15 mouse cellular contexts compared by ENCODE assay signal in genomic region chr12:86916796-86917573, GRCm38 (mm10). TPM values are rescaled to one million over a fixed set of nuclear protein-coding genes. Genes with fewer than 3 reads are reported as not detected.
DNase-seq lines count a peak whose midpoint lies in the region; ATAC-seq and TF ChIP-seq lines count a peak whose summit lies in the region.
"Had no signal": no experiment of that assay in that cellular context is flagged by ENCODE, and none has a peak within 500 bp of the region (broad histone marks: within the 10 kb centered on the region; RNA-seq: fewer than 3 reads in every experiment).

No protein-coding gene starts in this region.

- peaks cover 91% of the 10 kb centered on the region for H3K4me1 ChIP-seq in E14TG2a.4 (replicated peaks; ENCODE audit: low read depth, low read length)
- H3K4me1 ChIP-seq in ES-Bruce4 (ENCODE audit: control insufficient read depth, insufficient read depth, low read length), result peaks cover 18% of the 10 kb centered on the region
- H3K4me1 ChIP-seq in forebrain, embryonic 16.5 days (replicated peaks; ENCODE audit: control insufficient read depth, insufficient read depth, low read length), result peaks cover 32% of the 10 kb centered on the region
- peaks cover 37% of the 10 kb centered on the region for H3K4me1 ChIP-seq in midbrain, embryonic 14.5 days (ENCODE audit: control insufficient read depth, insufficient read depth, low read length)

- H3K4me3 ChIP-seq in E14TG2a.4 (replicated peaks; ENCODE audit: low read length) (peak overlapping the region; percentile 60), ES-Bruce4 (ENCODE audit: low read depth, low read length) (peak overlapping the region; percentile 8; the same call in 1 of the 2 replicates)
- H3K4me3 ChIP-seq in forebrain, embryonic 16.5 days (replicated peaks; ENCODE audit: low read length), result no peak overlapping the region
- H3K4me3 ChIP-seq in midbrain, embryonic 14.5 days (replicated peaks; ENCODE audit: low read depth, low read length), result no peak overlapping the region
- H3K4me3 ChIP-seq: liver, embryonic 13.5 days; neural tube, embryonic 12.5 days had no signal

- 85% methylated on average over 7 of the region's 7 CpGs for WGBS in forebrain, embryonic 16.5 days
- 83% methylated on average over 7 of the region's 7 CpGs for WGBS in midbrain, embryonic 14.5 days

- no peak for TF ChIP-seq POLR2A in ES-Bruce4 (IDR thresholded peaks at IDR 0.05; ENCODE audit: insufficient read depth, low read length)

- H3K9me3 ChIP-seq in E14TG2a.4 (ENCODE audit: low read length) (no peaks in the 10 kb centered on the region), ES-Bruce4 (replicated peaks; ENCODE audit: control insufficient read depth, insufficient read depth, low read length, poor library complexity, severe bottlenecking) (no peaks in the 10 kb centered on the region)
- H3K9me3 ChIP-seq in forebrain, embryonic 16.5 days (ENCODE audit: control insufficient read depth, low read length), result no peaks in the 10 kb centered on the region
- H3K9me3 ChIP-seq in midbrain, embryonic 14.5 days (ENCODE audit: control insufficient read depth, low read length), result no peaks in the 10 kb centered on the region
- H3K9me3 ChIP-seq: liver, embryonic 13.5 days; neural tube, embryonic 12.5 days had no signal

- DNase-seq in midbrain, embryonic 14.5 days, result no peak
- no peak for DNase-seq in B cell, adult 2 months
- no peak for DNase-seq in frontal cortex, adult 2 months (ENCODE audit: extremely low spot score in 1 of 2, low spot score in 1 of 2)
- DNase-seq: adrenal gland, postnatal 14 days; kidney, postnatal 10 days; left cerebral cortex, postnatal 4 days; liver, embryonic 13.5 days; lung, postnatal 10 days had no signal

- no peak for ATAC-seq in forebrain, embryonic 16.5 days
- ATAC-seq in midbrain, embryonic 14.5 days (ENCODE audit: low FRiP score, low TSS enrichment), result no peak
- no peak for ATAC-seq in frontal cortex, adult (ENCODE audit: low TSS enrichment)
- ATAC-seq: intestine, embryonic 16.5 days had no signal

- H3K36me3 ChIP-seq in E14TG2a.4 (ENCODE audit: insufficient read depth, low read length) (no peaks in the 10 kb centered on the region), ES-Bruce4 (ENCODE audit: control insufficient read depth, insufficient read depth, low read length, poor library complexity, severe bottlenecking) (no peaks in the 10 kb centered on the region)
- H3K36me3 ChIP-seq in forebrain, embryonic 16.5 days (ENCODE audit: control insufficient read depth, insufficient read depth), result no peaks in the 10 kb centered on the region
- no peaks in the 10 kb centered on the region for H3K36me3 ChIP-seq in midbrain, embryonic 14.5 days (ENCODE audit: control insufficient read depth, insufficient read depth, low read length)
- H3K36me3 ChIP-seq: liver, embryonic 13.5 days; neural tube, embryonic 12.5 days had no signal

- TF ChIP-seq EP300 in ES-Bruce4 (IDR thresholded peaks at IDR 0.05; ENCODE audit: insufficient read depth, low read depth, low read length), result peak; percentile 86

- H3K9ac ChIP-seq in ES-Bruce4 (ENCODE audit: low read depth, poor library complexity, severe bottlenecking), result peak overlapping the region; percentile 46
- H3K9ac ChIP-seq in forebrain, embryonic 16.5 days (replicated peaks; ENCODE audit: low read depth, low read length), result no peak overlapping the region
- H3K9ac ChIP-seq in midbrain, embryonic 14.5 days (replicated peaks; ENCODE audit: low read length), result no peak overlapping the region
- H3K9ac ChIP-seq: liver, embryonic 13.5 days; neural tube, embryonic 12.5 days had no signal

- H3K27me3 ChIP-seq in E14TG2a.4 (ENCODE audit: insufficient read depth, low read length) (no peaks in the 10 kb centered on the region), ES-Bruce4 (ENCODE audit: control insufficient read depth, insufficient read depth, low read length, poor library complexity, severe bottlenecking) (no peaks in the 10 kb centered on the region)
- no peaks in the 10 kb centered on the region for H3K27me3 ChIP-seq in forebrain, embryonic 16.5 days (replicated peaks; ENCODE audit: control insufficient read depth, insufficient read depth, low read length)
- H3K27me3 ChIP-seq in midbrain, embryonic 14.5 days (ENCODE audit: control insufficient read depth, insufficient read depth, low read length), result no peaks in the 10 kb centered on the region
- H3K27me3 ChIP-seq: CH12.LX had no signal

- TF ChIP-seq CTCF in E14TG2a.4 (conservative IDR thresholded peaks at IDR 0.05; ENCODE audit: low read length), result no peak
- TF ChIP-seq CTCF in ES-Bruce4 (IDR thresholded peaks at IDR 0.05; ENCODE audit: low read depth, low read length), result no peak

- H3K4me2 ChIP-seq in forebrain, embryonic 16.5 days (ENCODE audit: low read length), result no peak overlapping the region
- H3K4me2 ChIP-seq in midbrain, embryonic 14.5 days (ENCODE audit: low read length), result no peak overlapping the region
- H3K4me2 ChIP-seq: liver, embryonic 13.5 days; neural tube, embryonic 12.5 days had no signal

- H3K27ac ChIP-seq in ES-Bruce4 (ENCODE audit: insufficient read depth, low read length), result peak overlapping the region; percentile 95
- peak overlapping the region; percentile 11; the same call in 1 of the 2 replicates for H3K27ac ChIP-seq in forebrain, embryonic 16.5 days (ENCODE audit: low read length)
- H3K27ac ChIP-seq in midbrain, embryonic 14.5 days (replicated peaks; ENCODE audit: low read depth, low read length), result peak overlapping the region; percentile 89
- H3K27ac ChIP-seq: liver, embryonic 13.5 days; neural tube, embryonic 12.5 days had no signal

RNA-seq across cellular contexts. Expression of gene Cipc, which starts 29.9 kb away (rescaled TPM):
- 21.2 and 23.5 TPM in 2 replicates for polyA plus RNA-seq in ES-Bruce4 (2011; ENCODE audit: insufficient read depth, insufficient read length, low read depth, missing spikeins)
- polyA plus RNA-seq in forebrain, embryonic 16.5 days (2015; fragmentation: Nextera tagmentation; extraction: Ambion mirVana), result 61.5 and 62.7 TPM in 2 replicates
- 42.5 and 61.0 TPM in 2 replicates for polyA plus RNA-seq in midbrain, embryonic 14.5 days (2014; fragmentation: Nextera tagmentation; extraction: Ambion mirVana)
- 76.1 and 78.2 TPM in 2 replicates for polyA plus RNA-seq in frontal cortex, adult 2 months (2012; rRNA removed)

RNA-seq across cellular contexts. Expression of gene Irf2bpl, which starts 32.4 kb away (rescaled TPM):
- 37.9 and 40.3 TPM in 2 replicates for polyA plus RNA-seq in ES-Bruce4 (2011; ENCODE audit: insufficient read depth, insufficient read length, low read depth, missing spikeins)
- 67.0 and 74.0 TPM in 2 replicates for polyA plus RNA-seq in forebrain, embryonic 16.5 days (2015; fragmentation: Nextera tagmentation; extraction: Ambion mirVana)
- 71.6 and 80.2 TPM in 2 replicates for polyA plus RNA-seq in midbrain, embryonic 14.5 days (2014; fragmentation: Nextera tagmentation; extraction: Ambion mirVana)
- 48.5 and 50.2 TPM in 2 replicates for polyA plus RNA-seq in frontal cortex, adult 2 months (2012; rRNA removed)

Comparison
In these comparisons a context has a peak if more than half of its experiments do, and no peak if none do; other contexts are left out.
1. H3K4me3 ChIP-seq: peak in E14TG2a.4 (single experiment) and ES-Bruce4 (single experiment); none in forebrain, embryonic 16.5 days (single experiment) and midbrain, embryonic 14.5 days (single experiment).
2. H3K27ac ChIP-seq: peak in every context shown above with its lines; median percentile 95 in ES-Bruce4; 89 in midbrain, embryonic 14.5 days; 11 in forebrain, embryonic 16.5 days.